Mouse (Mus musculus) forebrain, embryonic 11.5 days (tissue): ENCODE measurements around the gene Map3k5. TPM values are rescaled to one million over a fixed set of nuclear protein-coding genes. Genes with fewer than 3 reads are reported as not detected.
"Not testable (repeated sequence)": the region's sequence is repeated elsewhere in the genome, so short reads cannot be mapped to it uniquely, and the experiment has no call there.

ENCODE experiments used
- ATAC-seq: fragments of 200-750 bp; cut with Nextera tagmentation; replicated peaks from 2 replicates; pipeline ENCODE4 v1.8.0; 2017; ENCODE audit warnings: moderate TSS enrichment; ENCODE audit not compliant: low FRiP score
- DNase-seq: peaks from one replicate; pipeline ENCODE4 v3.0.0-alpha.2; 2017; ENCODE audit warnings: low spot score
- H3K27ac ChIP-seq: fragments of 300-500 bp; sonication (generic); 2 replicates; pipeline ENCODE4 v1.5.1; 2014; ENCODE audit warnings: low read depth, low read length
- H3K27me3 ChIP-seq: fragments of 300-500 bp; sonication (generic); 2 replicates; pipeline ENCODE4 v1.6.1; 2014; ENCODE audit warnings: mild to moderate bottlenecking, low read length, mixed read lengths; ENCODE audit not compliant: control insufficient read depth, insufficient read depth
- H3K36me3 ChIP-seq: fragments of 300-500 bp; sonication (generic); 2 replicates; pipeline ENCODE4 v1.6.1; 2014; ENCODE audit warnings: mild to moderate bottlenecking, low read length, moderate library complexity, mixed read lengths; ENCODE audit not compliant: control insufficient read depth, insufficient read depth
- H3K4me1 ChIP-seq: fragments of 300-500 bp; sonication (generic); replicated peaks from 2 replicates; pipeline ENCODE4 v1.6.1; 2014; ENCODE audit warnings: low read length, mixed read lengths; ENCODE audit not compliant: control insufficient read depth, insufficient read depth
- H3K4me2 ChIP-seq: fragments of 300-500 bp; sonication (generic); 2 replicates; pipeline ENCODE4 v1.6.1; 2014; ENCODE audit warnings: low read depth, mild to moderate bottlenecking, low read length, moderate library complexity, mixed read lengths; ENCODE audit not compliant: severe bottlenecking
- H3K4me3 ChIP-seq: fragments of 300-500 bp; sonication (generic); 2 replicates; pipeline ENCODE4 v1.5.1; 2014; ENCODE audit warnings: low read depth, low read length
- H3K9ac ChIP-seq: fragments of 300-500 bp; sonication (generic); 2 replicates; pipeline ENCODE4 v1.6.1; 2014; ENCODE audit warnings: low read length
- H3K9me3 ChIP-seq: fragments of 300-500 bp; sonication (generic); 2 replicates; pipeline ENCODE4 v1.6.1; 2016; ENCODE audit warnings: low read length, mixed read lengths; ENCODE audit not compliant: control insufficient read depth
- WGBS: fragments of 180-500 bp; shearing (Covaris S2); extraction: QIAGEN DNeasy Blood & Tissue Kit; methylation state at CpG from one replicate; pipeline ENCODE4 v1.1.7; 2014; 5-methylcytosine and 5-hydroxymethylcytosine counted together
- polyA plus RNA-seq: library from polyadenylated mRNA; unstranded; fragments of >200 nt; fragmentation: Nextera tagmentation; extraction: Ambion mirVana; gene quantifications from 2 replicates; pipeline ENCODE4 v1.2.1, GENCODE M21; 2014

Map3k5 gene
- polyA plus RNA-seq, 1 experiment from 2014 or later = 0.49 TPM

- ATAC-seq, DNase-seq, H3K4me2 ChIP-seq, H3K27me3 ChIP-seq, H3K36me3 ChIP-seq, H3K9ac ChIP-seq, H3K27ac ChIP-seq, H3K9me3 ChIP-seq, H3K4me3 ChIP-seq, H3K4me1 ChIP-seq: not testable (repeated sequence)
- 95% methylated on average over 4 of the region's 4 CpGs for WGBS
Measured at GRCm38 (mm10) chr10:19926391-19926897, 7.8 kb upstream of the Map3k5 start.

- H3K36me3 ChIP-seq = no peaks in the 10 kb centered on the region
- H3K4me3 ChIP-seq = no peak overlapping the region
- H3K4me1 ChIP-seq = no peaks in the 10 kb centered on the region
- DNase-seq (no peak), ATAC-seq (no peak)
- H3K9me3 ChIP-seq = no peaks in the 10 kb centered on the region
- 76% methylated on average over 1 of the region's 1 CpGs for WGBS
- no peak overlapping the region for H3K27ac ChIP-seq
- H3K4me2 ChIP-seq = no peak overlapping the region
- no peak overlapping the region for H3K9ac ChIP-seq
- peaks cover 7% of the 10 kb centered on the region for H3K27me3 ChIP-seq
Measured at GRCm38 (mm10) chr10:19928205-19928604, 6.1 kb upstream of the Map3k5 start.

- peaks cover 6% of the 10 kb centered on the region for H3K4me1 ChIP-seq
- no peaks in the 10 kb centered on the region for H3K36me3 ChIP-seq
- peak overlapping the region; percentile 94; the same call in 1 of the 2 replicates for H3K4me2 ChIP-seq
- WGBS = 50% methylated on average over 3 of the region's 3 CpGs
- H3K4me3 ChIP-seq = no peak overlapping the region; the same call in 1 of the 2 replicates
- H3K27ac ChIP-seq = no peak overlapping the region
- peaks cover 15% of the 10 kb centered on the region for H3K27me3 ChIP-seq
- no peak overlapping the region for H3K9ac ChIP-seq
- ATAC-seq = no peak
- H3K9me3 ChIP-seq = no peaks in the 10 kb centered on the region
- DNase-seq = no peak
Measured at GRCm38 (mm10) chr10:19932986-19933385, 1.3 kb upstream of the Map3k5 start.

- WGBS = under 1% methylated on average over 78 of the region's 97 CpGs
- peak overlapping the region; percentile 64 for H3K4me3 ChIP-seq
- 0 out of 2 replicates have a peak overlapping the region, but pooled peaks have one; percentile 12 for H3K27ac ChIP-seq
- peak overlapping the region; percentile 94 for H3K4me2 ChIP-seq
- peak overlapping the region; percentile 66 for H3K9ac ChIP-seq
- H3K27me3 ChIP-seq = peaks cover 15% of the 10 kb centered on the region
- no peaks in the 10 kb centered on the region for H3K36me3 ChIP-seq
- H3K4me1 ChIP-seq = peaks cover 6% of the 10 kb centered on the region
- ATAC-seq = peak; percentile 80
- no peaks in the 10 kb centered on the region for H3K9me3 ChIP-seq
- DNase-seq = peak; percentile 84
Measured at GRCm38 (mm10) chr10:19933511-19934383, 525 bp upstream of the Map3k5 start.

GRCm38 (mm10) chr10:19935295-19935623, 987 bp downstream of the Map3k5 start:
- DNase-seq = no peak
- WGBS = 5% methylated on average over 10 of the region's 10 CpGs
- no peaks in the 10 kb centered on the region for H3K36me3 ChIP-seq
- H3K4me3 ChIP-seq = peak overlapping the region; percentile 64
- H3K4me2 ChIP-seq = peak overlapping the region; percentile 94
- H3K9me3 ChIP-seq = no peaks in the 10 kb centered on the region
- H3K9ac ChIP-seq = no peak overlapping the region; the same call in 1 of the 2 replicates
- H3K27ac ChIP-seq = no peak overlapping the region
- ATAC-seq = no peak
- H3K4me1 ChIP-seq = peaks cover 6% of the 10 kb centered on the region
- H3K27me3 ChIP-seq = peaks cover 15% of the 10 kb centered on the region

- peaks cover 15% of the 10 kb centered on the region for H3K27me3 ChIP-seq
Measured at GRCm38 (mm10) chr10:19935821-19936367, 1.6 kb downstream of the Map3k5 start.

GRCm38 (mm10) chr10:19936961-19937708, 2.9 kb downstream of the Map3k5 start:
- ATAC-seq (no peak), DNase-seq (no peak)
- Histone ChIP-seq H3K4me2 (no peak overlapping the region), H3K9ac (no peak overlapping the region), H3K4me1 (peaks cover 6% of the 10 kb centered on the region), H3K4me3 (no peak overlapping the region), H3K9me3 (no peaks in the 10 kb centered on the region), H3K36me3 (no peaks in the 10 kb centered on the region), H3K27ac (no peak overlapping the region), H3K27me3 (peaks cover 15% of the 10 kb centered on the region)
- WGBS = 65% methylated on average over 9 of the region's 9 CpGs

More at GRCm38 (mm10) chr10:19935821-19936367, 1.6 kb downstream of the Map3k5 start:
- ATAC-seq (no peak), DNase-seq (no peak)
- H3K36me3 ChIP-seq = no peaks in the 10 kb centered on the region
- WGBS = 58% methylated on average over 4 of the region's 4 CpGs
- H3K9me3 ChIP-seq = no peaks in the 10 kb centered on the region
- H3K4me3 ChIP-seq = no peak overlapping the region
- no peak overlapping the region for H3K4me2 ChIP-seq
- H3K9ac ChIP-seq = no peak overlapping the region
- no peak overlapping the region for H3K27ac ChIP-seq
- H3K4me1 ChIP-seq = peaks cover 6% of the 10 kb centered on the region

GRCm38 (mm10) chr10:19938738-19939137, 4.5 kb downstream of the Map3k5 start:
- no peak overlapping the region for H3K27ac ChIP-seq
- peaks cover 4% of the 10 kb centered on the region; the same call in 1 of the 2 replicates for H3K4me1 ChIP-seq
- DNase-seq (no peak), ATAC-seq (no peak)
- H3K9ac ChIP-seq = no peak overlapping the region
- no peak overlapping the region for H3K4me2 ChIP-seq
- 73% methylated on average over 6 of the region's 6 CpGs for WGBS
- H3K9me3 ChIP-seq = no peaks in the 10 kb centered on the region
- H3K36me3 ChIP-seq = no peaks in the 10 kb centered on the region
- no peak overlapping the region for H3K4me3 ChIP-seq
- H3K27me3 ChIP-seq = peaks cover 4% of the 10 kb centered on the region; the same call in 1 of the 2 replicates
